Mouse (Mus musculus): ENCODE data around the gene Gtpbp10. TPM values are rescaled to one million over a fixed set of nuclear protein-coding genes. Genes with fewer than 3 reads are reported as not detected.

The Gtpbp10 gene
- 0.12 and 0.71 TPM in 2 replicates for polyA plus RNA-seq (2012; ENCODE audit: low replicate concordance)

DNA sequence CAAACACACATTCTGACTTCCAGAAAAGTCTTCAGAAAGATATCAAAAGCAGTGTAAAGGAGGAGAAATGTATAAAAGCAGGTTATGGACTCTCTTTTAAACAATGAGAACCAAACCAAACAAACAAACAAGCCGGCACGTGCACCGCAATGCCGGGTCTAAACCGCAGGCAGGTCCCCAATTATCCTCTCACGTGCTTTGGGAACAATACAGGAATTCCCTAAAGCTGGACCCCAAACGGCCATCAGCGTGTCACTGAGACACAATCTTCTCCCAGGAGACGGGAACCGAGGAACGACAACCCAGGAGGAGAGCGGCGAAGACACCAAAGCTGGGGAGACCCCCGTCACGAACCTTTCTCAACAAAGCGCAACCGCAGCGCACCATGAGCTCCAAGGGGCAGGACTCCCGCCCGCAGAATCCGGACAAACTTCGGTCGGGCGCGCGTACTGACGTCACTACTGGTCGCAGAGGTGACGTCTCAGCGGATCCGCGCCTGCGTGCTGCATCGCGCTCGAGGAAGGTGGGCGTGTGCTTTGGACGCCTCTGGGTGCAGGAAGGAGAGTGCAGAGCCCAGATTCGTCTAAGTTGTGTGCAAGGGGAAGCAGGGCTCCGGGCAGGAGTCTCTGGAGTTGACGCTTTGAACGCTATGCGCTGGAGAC lies at the start of gene Gtpbp10:
Gene Gtpbp10 (minus strand): TSS at position 460 of the 662 bp plus-strand sequence.

DNA sequence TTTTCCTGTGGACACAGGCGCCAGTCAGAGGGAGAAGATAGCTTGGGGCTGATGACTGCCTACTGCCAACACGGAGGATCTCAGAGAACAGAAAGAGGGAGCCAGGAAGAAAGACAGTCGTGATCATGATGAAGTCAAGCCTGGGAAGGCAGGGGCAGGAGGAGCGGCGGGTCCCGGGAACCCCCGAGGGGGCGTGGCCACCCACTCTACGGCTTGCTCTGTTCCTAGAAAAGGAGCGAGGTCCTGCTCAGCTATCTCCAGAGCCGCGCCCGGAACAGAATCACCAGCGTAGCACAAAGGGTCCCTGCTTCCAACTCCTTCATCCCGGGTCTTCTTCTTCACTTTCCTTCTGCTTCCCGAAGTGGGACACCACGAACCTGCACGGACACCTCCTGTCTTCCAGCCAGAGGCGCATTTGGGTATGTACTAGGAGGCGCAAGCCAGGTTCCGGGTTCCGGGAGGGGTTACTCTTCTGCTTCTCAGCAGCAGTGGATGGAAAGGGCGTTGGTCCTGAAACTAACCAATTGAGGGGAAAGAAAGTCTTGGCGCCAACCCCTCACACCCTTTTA lies 14.5 kb upstream of the Gtpbp10 start, which contains the start of gene Gm8773:
Gene Gm8773 (plus strand): TSS at position 51 of the 569 bp plus-strand sequence.

DNA sequence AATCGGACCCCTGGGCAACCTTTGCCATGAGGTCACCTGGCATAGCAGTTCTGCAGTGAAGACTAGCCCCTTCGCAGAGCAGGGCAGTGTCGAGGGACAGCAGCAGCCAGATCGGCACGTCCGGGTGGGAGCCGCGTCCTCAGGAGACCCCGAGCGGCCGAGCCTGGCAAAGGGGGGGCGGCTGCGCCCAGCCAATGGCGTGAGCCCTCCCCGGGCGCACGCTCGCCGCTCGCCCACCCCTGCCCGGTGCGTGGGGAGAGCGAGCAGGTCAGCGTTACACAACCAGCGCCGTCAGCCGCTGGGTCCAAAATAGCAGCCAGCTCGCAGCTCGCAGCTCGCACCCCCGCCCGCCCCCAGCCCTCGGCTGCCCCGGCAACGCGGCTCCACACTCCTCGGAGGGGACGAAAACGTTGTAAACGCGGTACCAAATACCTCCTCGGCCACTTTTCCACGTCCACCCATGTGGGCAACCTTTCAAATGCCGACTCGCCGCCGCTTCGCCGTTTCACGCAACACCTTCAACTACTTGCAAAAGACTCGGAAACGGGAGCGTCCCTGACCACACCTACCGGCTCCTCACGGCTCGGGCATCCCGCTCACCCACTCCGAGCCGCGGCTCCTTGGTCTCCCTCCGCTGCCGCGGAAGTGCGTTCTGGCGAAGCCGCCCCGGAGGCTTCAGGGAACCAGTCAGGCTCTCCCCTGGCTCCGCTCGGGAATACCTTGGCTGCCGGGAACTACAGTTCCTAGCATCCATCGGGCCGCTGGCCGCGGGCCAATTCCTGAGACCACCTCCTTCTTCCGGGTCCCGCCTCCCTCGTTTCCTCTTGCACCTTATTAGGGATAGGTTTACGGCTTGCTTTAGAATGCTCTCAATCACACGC lies 44.9 kb downstream of the Gtpbp10 start, which contains the start of gene Cldn12:
Gene Cldn12 (minus strand): TSS at position 763 of the 881 bp plus-strand sequence.

Other genes with a start within 250 kb of the Gtpbp10 start
- gene Cdk14, start 139.2 kb downstream of the Gtpbp10 start, polyA plus RNA-seq (2012; ENCODE audit: low replicate concordance), result 0.89 and 1.1 TPM in 2 replicates
- gene 1700015F17Rik, start 80.4 kb downstream of the Gtpbp10 start, polyA plus RNA-seq (2012; ENCODE audit: low replicate concordance), result not detected in 2 replicates
- 0.66 and 3.9 TPM in 2 replicates for gene Cldn12, start 44.6 kb downstream of the Gtpbp10 start, polyA plus RNA-seq (2012; ENCODE audit: low replicate concordance)
- gene Gm8773, start 14.3 kb upstream of the Gtpbp10 start, polyA plus RNA-seq (2012; ENCODE audit: low replicate concordance), result not detected in 2 replicates
- gene Cfap69, start 104.7 kb upstream of the Gtpbp10 start, polyA plus RNA-seq (2012; ENCODE audit: low replicate concordance), result not detected in 2 replicates
- gene Steap2, start 135.0 kb upstream of the Gtpbp10 start, polyA plus RNA-seq (2012; ENCODE audit: low replicate concordance), result 0.01 TPM in 1 of 2 replicates, not detected in the other
- gene Steap1, start 189.8 kb upstream of the Gtpbp10 start, polyA plus RNA-seq (2012; ENCODE audit: low replicate concordance), result not detected in 2 replicates